Mouse (Mus musculus) olfactory bulb, adult 2 months (tissue): ENCODE data around the gene Dyrk4. TPM values are rescaled to one million over a fixed set of nuclear protein-coding genes. Genes with fewer than 3 reads are reported as not detected.
A peak's percentile ranks its signal among the peaks of the same experiment; 100 is the strongest.

Source experiments
- H3K27ac ChIP-seq: fragments of 200-500 bp; 2 replicates; pipeline ENCODE4 v1.5.1; 2012; ENCODE audit warnings: low read depth, low read length; ENCODE audit not compliant: insufficient read depth
- H3K4me1 ChIP-seq: fragments of 200-500 bp; 2 replicates; pipeline ENCODE4 v1.6.1; 2012; ENCODE audit warnings: low read length; ENCODE audit not compliant: control insufficient read depth, insufficient read depth
- H3K4me3 ChIP-seq: fragments of 200-500 bp; 2 replicates; pipeline ENCODE4 v1.5.1; 2012; ENCODE audit warnings: mild to moderate bottlenecking, low read depth, low read length, moderate library complexity; ENCODE audit not compliant: insufficient read depth
- CTCF ChIP-seq: fragments of 200-500 bp; IDR thresholded peaks from 2 replicates; pipeline ENCODE4 v1.5.1; 2012; ENCODE audit warnings: low read depth, mild to moderate bottlenecking, low read length, moderate library complexity; ENCODE audit not compliant: insufficient read depth
- POLR2A ChIP-seq: fragments of 200-500 bp; IDR thresholded peaks from 2 replicates; pipeline ENCODE4 v1.6.1; 2012; ENCODE audit warnings: mild to moderate bottlenecking, low read depth, low read length, moderate library complexity; ENCODE audit not compliant: insufficient read depth
- WGBS: fragments of 180-500 bp; shearing (Covaris S2); methylation state at CpG from one replicate; pipeline ENCODE4 v1.1.7; 2018; 5-methylcytosine and 5-hydroxymethylcytosine counted together
- polyA plus RNA-seq: library from polyadenylated mRNA; stranded (reverse); fragments of >200 nt; gene quantifications from 2 replicates; pipeline ENCODE4 v1.2.4, GENCODE M21; 2012; ENCODE audit warnings: low replicate concordance; ENCODE audit not compliant: missing spikeins, insufficient read depth, insufficient read length

Gene Dyrk4
- polyA plus RNA-seq: not detected in 2 replicates

DNA sequence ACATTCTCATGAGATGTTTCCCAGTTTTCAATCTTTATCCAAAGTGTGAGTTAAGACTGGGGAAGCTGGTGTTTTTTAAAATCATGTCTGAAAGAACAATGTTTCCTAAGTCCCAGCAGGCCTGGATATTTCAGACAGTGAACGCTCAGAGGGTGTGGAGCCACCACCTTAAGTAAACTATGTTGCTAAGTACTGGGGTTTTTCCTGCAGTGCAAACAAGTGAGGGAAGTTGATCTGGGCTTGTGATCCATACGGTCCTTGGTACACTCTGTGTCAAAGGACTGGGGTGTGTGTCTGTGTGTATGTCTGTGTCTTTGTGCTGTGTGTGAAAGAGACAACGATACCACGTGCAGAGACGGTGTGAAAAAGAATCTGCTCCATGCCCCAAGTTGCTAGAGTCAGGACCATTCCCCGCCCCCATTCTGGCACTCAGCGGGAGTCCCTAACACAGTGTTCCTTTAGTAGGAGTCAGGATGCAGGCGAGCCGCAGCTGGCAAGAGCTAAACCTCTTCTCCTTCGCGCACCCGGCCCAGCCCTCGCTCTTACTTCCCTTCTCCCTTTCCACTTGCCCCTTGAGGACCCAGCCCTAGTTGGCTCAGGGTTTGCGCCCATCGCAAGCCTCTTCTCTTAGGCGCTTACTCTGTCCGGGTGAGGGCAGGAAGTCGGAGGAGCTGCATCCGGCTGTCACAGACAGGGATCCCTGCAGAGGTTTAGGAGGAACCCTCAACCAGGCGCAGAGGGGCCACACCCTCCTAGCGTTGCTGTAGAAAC is at the start of gene Dyrk4:
TSS of gene Dyrk4 (minus strand) at position 729 of the 771 bp plus-strand sequence.
- 14% methylated on average over 21 of the region's 21 CpGs for WGBS
- TF ChIP-seq CTCF: no peak
- TF ChIP-seq POLR2A: no peak
- Histone ChIP-seq H3K4me3 (peak within 1 kb of the TSS; percentile 11; the same call in 1 of the 2 replicates), H3K4me1 (peaks cover 5% of the 10 kb centered on the region), H3K27ac (no peak within 1 kb of the TSS)

DNA sequence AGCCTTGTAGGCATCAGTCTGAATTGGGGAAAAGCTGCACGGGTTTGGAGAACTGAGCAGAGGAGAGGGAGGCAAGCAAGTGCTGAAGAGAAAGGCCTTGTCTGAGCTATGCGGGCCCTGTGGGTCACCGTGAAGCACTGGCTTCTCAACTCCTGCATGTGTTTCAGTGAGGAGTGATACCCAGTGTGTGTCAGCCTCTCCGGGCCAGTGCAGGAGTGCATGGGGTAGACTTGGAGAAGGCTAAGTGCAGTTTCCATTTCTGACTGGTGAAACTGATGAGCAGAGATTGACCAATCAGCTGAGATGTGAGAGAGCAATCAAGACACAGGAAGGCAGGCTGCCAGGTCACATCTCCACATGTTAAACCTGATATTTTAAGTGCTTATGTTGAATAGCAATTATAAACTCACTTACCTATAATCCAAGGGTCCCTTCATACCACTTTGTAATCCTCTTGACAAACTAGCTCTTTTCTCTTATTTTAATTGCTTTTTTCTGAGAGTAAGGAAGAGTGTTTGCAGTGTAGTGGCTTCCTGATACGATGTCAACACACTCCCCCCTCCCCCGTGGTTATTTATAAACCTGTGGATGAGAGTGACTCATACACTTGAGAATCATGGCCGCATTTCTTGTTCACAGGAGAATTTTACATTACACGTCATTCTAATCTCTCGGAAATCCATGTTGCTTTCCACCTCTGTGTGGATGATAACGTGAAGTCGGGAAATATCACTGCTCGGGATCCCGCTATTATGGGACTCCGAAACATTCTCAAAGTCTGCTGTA is 44.8 kb upstream of the Dyrk4 start:
- 66% methylated on average over 14 of the region's 14 CpGs for WGBS
- peaks cover 10% of the 10 kb centered on the region for H3K4me1 ChIP-seq

DNA sequence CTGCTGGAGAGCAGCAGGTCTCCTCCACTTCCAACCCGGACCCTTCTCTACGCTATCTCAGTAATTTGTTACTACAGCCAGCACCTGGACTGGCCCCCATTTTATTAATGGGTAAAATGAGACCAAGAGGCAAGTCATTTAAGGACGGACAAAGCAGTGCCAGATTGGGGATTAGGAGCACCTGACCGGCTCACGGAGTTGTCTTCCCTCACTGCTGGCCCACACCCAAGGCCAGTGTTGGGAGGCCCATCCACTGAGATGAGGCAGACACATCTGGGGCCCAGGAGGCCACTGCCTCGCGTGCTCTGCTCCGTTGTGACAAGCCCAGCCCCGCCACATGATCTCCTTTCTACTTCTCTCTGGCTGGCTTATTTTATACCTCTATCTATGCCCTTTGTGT is 41.8 kb upstream of the Dyrk4 start:
- Histone ChIP-seq H3K27ac (no peak overlapping the region), H3K4me3 (no peak overlapping the region), H3K4me1 (peaks cover 11% of the 10 kb centered on the region)
- TF ChIP-seq POLR2A (no peak), CTCF (no peak)
- WGBS: 87% methylated on average over 9 of the region's 9 CpGs

More for the DNA sequence above, 44.8 kb upstream of the Dyrk4 start:
- TF ChIP-seq CTCF (no peak), POLR2A (no peak)
- no peak overlapping the region for H3K4me3 ChIP-seq
- peak overlapping the region; percentile 59 for H3K27ac ChIP-seq

DNA sequence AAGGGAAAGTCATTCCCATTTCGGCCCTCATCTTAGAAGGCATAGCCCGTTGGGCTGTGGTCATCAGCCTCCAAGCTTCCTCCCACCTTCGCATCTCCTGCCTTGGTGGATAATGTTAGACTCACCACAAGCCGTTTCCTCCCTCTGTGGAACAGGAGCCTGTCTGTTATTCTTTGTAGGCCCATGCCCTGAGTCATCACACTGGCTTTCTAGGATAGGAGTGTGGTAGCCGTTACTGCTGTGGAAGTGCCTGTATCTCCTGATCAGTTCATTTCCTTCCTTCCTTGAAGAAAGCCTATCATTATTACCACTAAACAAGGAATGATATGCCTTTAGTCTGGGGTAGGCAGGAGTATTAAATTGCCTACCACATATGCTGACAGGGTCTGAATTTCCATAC is 41.1 kb upstream of the Dyrk4 start:
- 83% methylated on average over 5 of the region's 5 CpGs for WGBS
- TF ChIP-seq CTCF (no peak), POLR2A (no peak)

DNA sequence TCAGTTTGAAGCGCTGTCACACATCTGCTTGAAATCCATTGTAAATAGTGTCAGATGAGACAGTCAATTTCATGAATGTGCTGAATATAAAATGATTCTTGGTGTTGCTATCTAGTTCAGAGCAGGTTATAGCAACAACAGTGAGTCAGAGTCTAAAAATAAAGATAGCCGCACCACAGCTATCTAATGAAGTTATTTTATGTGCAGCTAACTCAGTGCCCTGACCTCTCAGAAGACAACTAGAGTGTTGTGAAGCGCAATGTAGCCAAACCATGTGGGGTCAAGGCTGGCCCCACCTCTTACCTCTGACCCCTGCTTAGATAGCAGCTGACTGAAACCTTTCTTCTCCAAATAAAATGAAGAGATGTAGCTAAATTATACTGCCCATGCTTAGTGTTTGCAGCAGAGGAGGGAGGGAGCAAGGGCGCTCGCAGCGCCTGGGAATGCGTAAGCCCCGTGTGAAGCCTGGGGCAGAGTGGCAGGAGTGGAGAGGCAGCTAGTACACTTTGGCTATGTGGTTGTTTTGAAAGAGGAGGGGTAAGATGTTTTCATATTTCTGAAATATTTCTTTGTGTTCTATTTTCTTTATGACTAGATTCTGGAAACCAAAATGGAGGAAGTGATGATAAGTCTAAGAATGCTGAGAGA is 39.9 kb upstream of the Dyrk4 start:
- Histone ChIP-seq H3K4me1 (peaks cover 11% of the 10 kb centered on the region), H3K27ac (peak overlapping the region; percentile 55; the same call in 1 of the 2 replicates), H3K4me3 (no peak overlapping the region)
- no peak for TF ChIP-seq POLR2A
- no peak for TF ChIP-seq CTCF
- 54% methylated on average over 8 of the region's 8 CpGs for WGBS

More for the DNA sequence above, 41.1 kb upstream of the Dyrk4 start:
- no peak overlapping the region for H3K4me3 ChIP-seq
- peaks cover 11% of the 10 kb centered on the region for H3K4me1 ChIP-seq
- no peak overlapping the region for H3K27ac ChIP-seq

DNA sequence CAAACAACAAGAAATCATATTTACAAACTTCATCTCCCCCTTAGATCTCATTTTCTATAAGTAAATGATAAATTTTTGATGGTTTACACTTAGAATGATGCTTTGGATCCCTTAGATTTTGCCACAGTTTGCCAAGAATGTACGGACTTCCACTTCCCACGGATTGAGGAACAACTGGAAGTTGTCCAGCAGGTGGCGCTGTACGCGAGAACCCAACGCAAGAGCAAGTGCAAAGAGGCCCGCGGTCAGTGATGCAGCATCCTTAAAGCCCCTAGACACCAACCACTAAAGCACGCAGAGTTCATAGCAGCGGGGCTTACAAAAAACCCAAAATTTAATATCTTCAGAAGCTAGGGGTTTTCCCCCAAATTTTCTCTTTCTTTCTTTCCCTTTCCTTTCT is 34.1 kb upstream of the Dyrk4 start:
- Histone ChIP-seq H3K4me3 (no peak overlapping the region), H3K27ac (no peak overlapping the region), H3K4me1 (no peaks in the 10 kb centered on the region)
- 5% methylated on average over 10 of the region's 10 CpGs for WGBS
- TF ChIP-seq CTCF: peak; percentile 74
- TF ChIP-seq POLR2A: no peak

DNA sequence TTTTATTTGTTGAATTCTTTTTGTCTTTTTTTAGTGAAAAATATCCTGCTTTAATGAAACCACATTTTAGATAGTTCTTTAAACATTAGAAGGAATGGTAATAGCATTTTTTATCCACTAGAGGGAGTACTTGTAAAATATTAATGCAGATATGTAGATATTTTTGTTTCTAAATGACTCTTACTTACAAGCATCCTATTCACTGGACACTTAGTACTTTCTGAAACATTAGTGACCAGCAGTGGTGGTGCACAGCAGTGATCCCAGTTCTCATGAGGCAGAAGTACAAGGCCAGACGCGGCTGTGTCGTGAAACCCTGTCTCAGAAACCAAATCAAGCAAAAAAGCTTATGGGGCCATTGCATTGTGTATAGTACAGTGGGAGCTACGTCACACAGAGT is 26.7 kb upstream of the Dyrk4 start:
- Histone ChIP-seq H3K4me1 (no peaks in the 10 kb centered on the region), H3K27ac (no peak overlapping the region), H3K4me3 (no peak overlapping the region)
- WGBS: 81% methylated on average over 4 of the region's 4 CpGs
- TF ChIP-seq POLR2A (no peak), CTCF (no peak)

DNA sequence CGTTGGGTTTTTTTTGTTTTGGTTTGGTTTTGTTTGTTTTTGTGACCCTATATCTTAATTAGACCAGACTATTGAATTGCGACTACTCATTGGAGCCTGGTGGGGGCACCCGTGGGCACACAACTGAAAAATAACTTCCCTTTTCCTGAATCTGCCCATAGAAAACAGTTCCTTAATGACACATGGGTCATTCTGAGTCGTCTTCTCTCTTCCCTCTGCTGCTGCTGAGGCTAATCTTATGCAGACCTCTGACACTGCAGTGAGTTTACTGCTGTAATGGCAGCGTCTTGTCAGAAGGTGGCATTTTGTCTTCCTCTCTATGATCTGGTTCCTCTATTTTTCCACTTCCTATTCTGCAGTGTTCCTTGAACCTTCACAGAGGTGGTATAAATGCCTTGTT is 18.8 kb upstream of the Dyrk4 start:
- Histone ChIP-seq H3K4me3 (no peak overlapping the region), H3K27ac (no peak overlapping the region), H3K4me1 (peaks cover 7% of the 10 kb centered on the region)
- TF ChIP-seq CTCF: no peak
- no peak for TF ChIP-seq POLR2A
- WGBS: 4% methylated on average over 5 of the region's 5 CpGs

DNA sequence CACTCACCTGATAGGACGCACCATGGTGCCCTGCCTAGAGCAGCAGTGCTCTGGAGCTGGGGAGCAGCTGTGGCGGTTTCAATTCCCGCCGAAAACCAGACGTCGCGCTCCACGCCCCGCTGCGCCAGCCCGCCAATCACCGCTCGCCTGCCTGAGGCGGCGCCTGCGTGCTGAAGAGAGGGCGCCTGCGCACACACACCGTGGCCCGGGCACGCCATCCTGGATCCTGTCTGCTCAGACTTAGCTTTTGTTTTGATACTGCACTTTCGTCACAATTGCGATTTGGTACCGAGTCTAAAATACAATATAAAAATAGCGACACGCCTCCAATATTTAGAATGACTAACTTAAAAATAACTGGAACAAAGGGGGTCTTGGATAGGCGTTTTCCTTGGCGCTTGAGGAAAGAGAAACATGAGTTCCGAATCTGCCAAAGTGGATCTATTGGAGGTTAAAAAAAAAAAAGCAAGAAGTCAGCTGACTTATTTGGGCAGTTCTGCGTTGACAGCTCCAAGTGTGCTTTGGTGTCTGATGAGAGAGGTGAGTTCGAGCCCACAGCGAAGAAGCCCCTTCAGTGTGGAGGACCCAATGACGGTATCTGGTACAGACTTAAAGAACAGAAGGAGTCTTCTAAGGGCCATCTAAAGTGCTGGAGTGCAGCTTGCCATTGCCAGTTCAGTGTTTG is 18.0 kb upstream of the Dyrk4 start, which contains the start of the genes Rad51ap1 and D6Wsu163e:
TSS of gene Rad51ap1 (minus strand) at position 101 of the 685 bp plus-strand sequence.
TSS of gene D6Wsu163e (plus strand) at position 476 of the 685 bp plus-strand sequence.
- peak within 1 kb of the TSS; percentile 77 for H3K27ac ChIP-seq
- TF ChIP-seq POLR2A (no peak), CTCF (no peak)
- H3K4me3 ChIP-seq: peak within 1 kb of the TSS; percentile 86
- H3K4me1 ChIP-seq: peaks cover 7% of the 10 kb centered on the region
- under 1% methylated on average over 33 of the region's 33 CpGs for WGBS
